Mouse (Mus musculus): ENCODE results near the gene Lef1.

DNA sequence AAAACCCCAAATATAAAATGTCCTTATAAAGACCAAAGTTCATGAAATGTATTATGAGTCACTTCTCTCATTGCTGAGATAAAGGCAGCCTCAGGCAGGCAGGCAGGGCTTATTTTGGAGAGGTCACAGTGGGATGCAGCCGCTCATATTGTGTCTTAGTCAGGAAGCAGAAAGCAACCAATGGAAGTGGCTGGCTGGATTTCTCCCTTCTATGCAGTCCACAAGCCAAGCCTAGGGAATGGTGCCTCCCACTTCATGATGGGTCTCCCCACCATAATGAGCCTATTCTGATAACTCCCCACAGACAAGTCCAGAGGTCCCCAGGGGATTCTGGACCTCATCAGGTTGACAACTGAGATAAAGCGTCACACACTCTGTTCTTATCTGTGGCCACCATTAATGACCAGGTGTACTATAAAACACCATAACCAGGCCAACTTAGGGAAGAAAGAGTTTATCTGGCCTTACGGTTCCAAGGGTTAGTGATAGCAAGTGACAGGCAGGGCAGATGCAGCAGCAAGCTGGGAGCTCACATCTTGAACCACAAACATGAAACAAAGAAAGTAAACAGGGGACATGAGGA is 145.2 kb downstream of the Lef1 start:
- TF ChIP-seq POLR2A (IDR thresholded peaks at IDR 0.05; ENCODE audit: insufficient read length, low read depth) (no peak), TCF12 (IDR thresholded peaks at IDR 0.05; ENCODE audit: insufficient read depth, poor library complexity, severe bottlenecking) (no peak), USF1 (IDR thresholded peaks at IDR 0.05; ENCODE audit: low read depth) (no peak), TCF3 (IDR thresholded peaks at IDR 0.05; ENCODE audit: insufficient read length, low read depth) (no peak), MYOD1 (IDR thresholded peaks at IDR 0.05; ENCODE audit: control insufficient read depth in 1 of 3, insufficient read length in 2 of 3, low read depth in 2 of 3) (no peak), POLR2AphosphoS2 (IDR thresholded peaks at IDR 0.05; ENCODE audit: insufficient read length, low read depth) (no peak), E2F4 (IDR thresholded peaks at IDR 0.05; ENCODE audit: insufficient read depth) (no peak)
